Comparison of ENCODE assay signal across 9 mouse cellular contexts in the genomic region with DNA sequence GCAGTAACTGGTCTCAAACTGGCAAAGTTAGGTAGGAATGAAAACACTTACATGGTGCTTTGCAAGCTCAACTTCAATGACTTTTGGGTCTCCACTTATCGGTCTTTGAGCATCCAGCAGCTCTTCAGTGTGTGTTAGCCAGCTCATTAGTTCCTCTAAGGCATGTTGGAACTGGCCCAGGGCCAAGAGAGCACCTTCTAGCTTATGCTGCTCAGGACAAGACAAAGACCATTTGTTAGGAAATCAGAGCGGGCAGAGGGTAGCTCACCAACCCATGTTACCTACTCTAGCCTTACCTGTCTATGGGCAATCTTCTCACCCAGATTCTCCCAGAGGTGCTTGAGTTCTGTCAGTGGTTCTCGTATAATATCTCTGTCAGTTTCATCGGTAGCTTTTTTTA. TPM values are rescaled to one million over a fixed set of nuclear protein-coding genes. Genes with fewer than 3 reads are reported as not detected.
"Had no signal": no experiment of that assay in that cellular context is flagged by ENCODE, and none has a peak within 500 bp of the region (broad histone marks: within the 10 kb centered on the region; RNA-seq: fewer than 3 reads in every experiment).

No protein-coding gene starts in this region.

- DNase-seq: kidney, postnatal 4 days; lung, adult 2 months; lung, postnatal 36 days; right cerebral cortex, postnatal 14 days had no signal

RNA-seq across cellular contexts. Expression of gene Oxct2a, which starts 58.6 kb away (rescaled TPM):
- total RNA-seq: layer of hippocampus, postnatal 25 days; left cerebral cortex, adult 2 months; left cerebral cortex, postnatal 14 days; megakaryocyte progenitor cell, adult 5-6 weeks; midbrain, postnatal 0 days had no signal
